Mouse (Mus musculus) intestine, embryonic 16.5 days (tissue): Measurements from ENCODE around the gene Cyp2j6. TPM values are rescaled to one million over a fixed set of nuclear protein-coding genes. Genes with fewer than 3 reads are reported as not detected.

ENCODE experiments used
- ATAC-seq: fragments of 200-750 bp; cut with Nextera tagmentation; 2 replicates; pipeline ENCODE4 v1.8.0; 2017; ENCODE audit warnings: moderate TSS enrichment, moderate library complexity
- H3K27ac ChIP-seq: fragments of 300-500 bp; sonication (generic); 2 replicates; pipeline ENCODE4 v1.5.1; 2014; ENCODE audit warnings: mild to moderate bottlenecking, low read length
- H3K27me3 ChIP-seq: fragments of 300-500 bp; sonication (generic); replicated peaks from 2 replicates; pipeline ENCODE4 v1.6.1; 2014; ENCODE audit warnings: low read length, control low read depth, mixed read lengths; ENCODE audit not compliant: control insufficient read depth, insufficient read depth
- H3K36me3 ChIP-seq: fragments of 300-500 bp; sonication (generic); 2 replicates; pipeline ENCODE4 v1.6.1; 2014; ENCODE audit warnings: low read length, control low read depth; ENCODE audit not compliant: control insufficient read depth, insufficient read depth
- H3K4me1 ChIP-seq: fragments of 300-500 bp; sonication (generic); 2 replicates; pipeline ENCODE4 v1.6.1; 2014; ENCODE audit warnings: low read length, control low read depth, mixed read lengths; ENCODE audit not compliant: control insufficient read depth, insufficient read depth
- H3K4me2 ChIP-seq: fragments of 300-500 bp; sonication (generic); 2 replicates; pipeline ENCODE4 v1.6.1; 2014; ENCODE audit warnings: low read depth, low read length, control low read depth
- H3K4me3 ChIP-seq: fragments of 300-500 bp; sonication (generic); 2 replicates; pipeline ENCODE4 v1.5.1; 2014; ENCODE audit warnings: mild to moderate bottlenecking, low read length
- H3K9ac ChIP-seq: fragments of 300-500 bp; sonication (generic); 2 replicates; pipeline ENCODE4 v1.6.1; 2014; ENCODE audit warnings: low read depth, low read length
- H3K9me3 ChIP-seq: fragments of 300-500 bp; sonication (generic); 2 replicates; pipeline ENCODE4 v1.6.1; 2016; ENCODE audit warnings: low read length, control low read depth; ENCODE audit not compliant: control insufficient read depth
- WGBS: fragments of 180-500 bp; shearing (Covaris S2); extraction: QIAGEN DNeasy Blood & Tissue Kit; methylation state at CpG from one replicate; pipeline ENCODE4 v1.1.7; 2014; 5-methylcytosine and 5-hydroxymethylcytosine counted together
- polyA plus RNA-seq: library from polyadenylated mRNA; unstranded; fragments of >200 nt; fragmentation: Nextera tagmentation; extraction: Ambion mirVana; gene quantifications from 2 replicates; pipeline ENCODE4 v1.2.1, GENCODE M21; 2015

Gene Cyp2j6
- polyA plus RNA-seq, 1 experiment from 2014 or later: 48.0 TPM

DNA sequence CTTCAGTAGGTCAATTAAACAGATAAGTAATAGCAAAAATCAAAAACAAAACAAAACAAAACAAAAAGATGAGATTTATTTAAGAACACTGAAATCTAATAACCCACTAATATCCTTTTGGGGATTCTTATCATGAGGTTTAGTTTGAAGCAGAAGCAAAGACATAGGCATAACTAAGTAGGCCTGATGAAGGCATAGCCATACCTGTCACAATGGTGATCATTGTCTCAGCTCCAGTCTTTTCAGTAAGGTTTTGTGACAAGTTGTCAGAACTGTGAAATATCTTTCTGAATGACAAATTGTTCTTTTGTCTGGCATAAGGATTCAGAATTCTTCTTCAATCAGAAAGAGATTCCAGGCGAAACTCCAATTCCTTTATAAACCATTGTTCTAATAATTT lies 6.3 kb upstream of the Cyp2j6 start:
- Histone ChIP-seq H3K4me3 (no peak overlapping the region), H3K27ac (no peak overlapping the region), H3K4me1 (no peaks in the 10 kb centered on the region; the same call in 1 of the 2 replicates), H3K4me2 (no peak overlapping the region), H3K9me3 (no peaks in the 10 kb centered on the region), H3K36me3 (no peaks in the 10 kb centered on the region), H3K27me3 (no peaks in the 10 kb centered on the region), H3K9ac (no peak overlapping the region)
- WGBS: 78% methylated on average over 1 of the region's 1 CpGs
- ATAC-seq: no peak

DNA sequence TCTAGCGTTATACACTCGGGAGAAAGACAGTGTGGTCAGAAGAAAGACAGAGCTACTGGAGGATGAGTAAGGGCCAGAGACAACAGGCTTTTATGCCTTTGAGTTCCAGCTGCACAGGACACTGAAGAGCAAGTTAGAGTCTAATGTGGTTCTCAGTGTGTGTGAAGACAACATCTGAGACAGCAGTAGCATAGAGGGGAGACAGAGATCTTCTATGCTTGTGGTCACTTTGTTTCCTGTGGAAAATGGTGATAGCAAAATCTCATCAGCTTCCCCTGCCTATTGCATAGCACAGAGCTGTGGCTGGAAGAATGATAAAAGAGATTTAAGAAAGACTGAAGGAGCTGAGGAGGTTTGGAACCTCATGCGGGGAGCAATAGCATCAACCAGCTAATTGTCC lies 1.8 kb downstream of the Cyp2j6 start:
- Histone ChIP-seq H3K36me3 (no peaks in the 10 kb centered on the region), H3K9me3 (no peaks in the 10 kb centered on the region), H3K27me3 (no peaks in the 10 kb centered on the region), H3K4me2 (peak overlapping the region; percentile 41), H3K27ac (no peak overlapping the region), H3K4me1 (no peaks in the 10 kb centered on the region), H3K4me3 (peak overlapping the region; percentile 20; the same call in 1 of the 2 replicates), H3K9ac (no peak overlapping the region)
- no peak for ATAC-seq
- WGBS: 84% methylated on average over 3 of the region's 3 CpGs

DNA sequence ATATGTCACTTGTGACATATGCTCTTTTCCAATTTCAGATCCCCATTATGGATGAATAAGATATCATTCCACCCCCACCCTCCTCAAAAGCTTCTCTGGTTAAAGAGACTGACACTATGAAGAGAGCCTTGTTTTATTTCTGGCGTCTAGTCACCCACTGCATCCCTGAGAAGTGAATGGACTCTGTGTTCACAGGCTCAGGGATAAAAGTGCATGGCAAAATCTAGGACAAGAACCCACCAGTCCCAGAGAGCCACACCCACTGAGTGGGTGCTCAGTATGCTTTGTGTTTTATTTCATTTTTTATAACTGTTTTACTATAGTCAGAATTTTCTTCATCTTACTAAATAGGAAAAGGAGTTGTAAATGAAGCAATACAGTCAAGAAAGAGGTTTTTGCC lies 7.5 kb downstream of the Cyp2j6 start:
- Histone ChIP-seq H3K4me3 (no peak overlapping the region), H3K4me2 (no peak overlapping the region), H3K27ac (no peak overlapping the region), H3K27me3 (no peaks in the 10 kb centered on the region), H3K9me3 (no peaks in the 10 kb centered on the region), H3K36me3 (no peaks in the 10 kb centered on the region), H3K4me1 (no peaks in the 10 kb centered on the region), H3K9ac (no peak overlapping the region)
- WGBS: 69% methylated on average over 1 of the region's 1 CpGs
- no peak; the same call in 1 of the 2 replicates for ATAC-seq

DNA sequence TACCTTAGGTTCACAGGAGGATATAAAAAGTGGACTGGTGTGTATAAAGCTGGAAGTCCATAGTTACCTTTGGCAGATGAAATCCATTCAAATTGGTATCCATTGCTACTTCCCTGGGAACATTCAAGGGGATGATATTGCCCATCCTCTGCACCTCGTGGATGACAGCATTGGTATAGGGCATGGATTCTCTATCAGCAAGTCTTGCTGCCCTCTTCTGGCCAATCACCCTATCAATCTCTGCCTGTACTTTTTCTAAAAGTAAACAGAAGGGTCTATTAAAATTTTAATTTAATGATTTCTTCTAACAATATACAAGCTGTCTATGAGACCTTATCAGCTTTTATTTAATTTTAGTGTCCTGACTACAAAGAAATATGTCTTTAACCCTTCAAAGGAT lies 27.7 kb downstream of the Cyp2j6 start:
- Histone ChIP-seq H3K27ac (no peak overlapping the region), H3K9ac (no peak overlapping the region), H3K9me3 (no peaks in the 10 kb centered on the region), H3K4me2 (no peak overlapping the region), H3K4me3 (no peak overlapping the region), H3K4me1 (no peaks in the 10 kb centered on the region), H3K36me3 (0 out of 2 replicates have a peak, but pooled peaks cover 3% of the 10 kb centered on the region), H3K27me3 (no peaks in the 10 kb centered on the region)
- 26% methylated on average over 1 of the region's 1 CpGs for WGBS
- no peak for ATAC-seq

- Histone ChIP-seq H3K4me2 (no peak overlapping the region), H3K9ac (no peak overlapping the region), H3K27ac (no peak overlapping the region), H3K36me3 (0 out of 2 replicates have a peak, but pooled peaks cover 3% of the 10 kb centered on the region), H3K9me3 (no peaks in the 10 kb centered on the region), H3K27me3 (no peaks in the 10 kb centered on the region), H3K4me3 (no peak overlapping the region), H3K4me1 (no peaks in the 10 kb centered on the region)
- ATAC-seq: no peak
- WGBS: 81% methylated on average over 2 of the region's 2 CpGs
These were observed 31.2 kb downstream of the Cyp2j6 start for GRCm38 (mm10) chr4:96522256-96522655.

GRCm38 (mm10) chr4:96510083-96510482 lies 43.4 kb downstream of the Cyp2j6 start:
- no peak for ATAC-seq
- 87% methylated on average over 3 of the region's 3 CpGs for WGBS
- Histone ChIP-seq H3K4me2 (no peak overlapping the region), H3K9ac (no peak overlapping the region), H3K9me3 (no peaks in the 10 kb centered on the region), H3K27ac (no peak overlapping the region), H3K4me1 (no peaks in the 10 kb centered on the region), H3K36me3 (no peaks in the 10 kb centered on the region), H3K27me3 (no peaks in the 10 kb centered on the region), H3K4me3 (no peak overlapping the region)

DNA sequence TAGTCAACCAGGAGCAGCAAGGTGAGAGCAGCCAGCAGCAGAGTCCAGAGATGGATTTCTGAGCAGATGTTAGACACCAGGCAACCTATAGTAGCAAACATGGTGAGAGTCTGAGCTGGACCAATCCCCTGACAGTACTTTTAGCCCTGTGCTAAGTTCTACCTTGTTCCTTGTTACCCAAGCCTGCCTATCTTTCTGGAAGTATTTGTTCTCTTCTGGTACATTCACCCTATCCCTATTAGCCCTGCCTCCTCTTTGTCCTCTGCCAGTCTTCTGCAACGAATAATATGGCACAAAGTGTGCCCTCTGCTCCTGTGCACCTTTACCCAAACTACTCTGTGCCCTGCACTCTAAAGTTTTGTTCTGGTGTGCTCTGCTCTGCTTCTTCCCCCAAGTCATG lies 46.2 kb downstream of the Cyp2j6 start, which contains the start of gene Cyp2j8:
TSS of gene Cyp2j8 (minus strand) at position 101 of the 400 bp plus-strand sequence.
- no peaks in the 10 kb centered on the region for H3K9me3 ChIP-seq
- H3K4me3 ChIP-seq: no peak within 1 kb of the TSS
- H3K27ac ChIP-seq: no peak within 1 kb of the TSS
- H3K36me3 ChIP-seq: no peaks in the 10 kb centered on the region
- WGBS: 61% methylated on average over 1 of the region's 1 CpGs
- H3K9ac ChIP-seq: no peak within 1 kb of the TSS
- H3K4me1 ChIP-seq: no peaks in the 10 kb centered on the region
- H3K4me2 ChIP-seq: no peak within 1 kb of the TSS
- H3K27me3 ChIP-seq: no peaks in the 10 kb centered on the region
- no peak for ATAC-seq

Other genes with a start within 250 kb of the Cyp2j6 start
- gene Cyp2j11, start 205.0 kb downstream of the Cyp2j6 start, polyA plus RNA-seq: not detected in 2 replicates
- 0.11 TPM in 1 of 2 replicates, not detected in the other for gene Cyp2j8, start 46.3 kb downstream of the Cyp2j6 start, polyA plus RNA-seq
- gene Cyp2j9, start 37.9 kb upstream of the Cyp2j6 start, polyA plus RNA-seq: 4.2 TPM in 2 replicates
- 0.12 and 0.17 TPM in 2 replicates for gene Cyp2j5, start 110.5 kb upstream of the Cyp2j6 start, polyA plus RNA-seq
- not detected in 2 replicates for gene Gm12695, start 231.5 kb upstream of the Cyp2j6 start, polyA plus RNA-seq